16 mouse cellular contexts compared by ENCODE assay signal in genomic region chr1:104817510-104817909, GRCm38 (mm10). TPM values are rescaled to one million over a fixed set of nuclear protein-coding genes. Genes with fewer than 3 reads are reported as not detected.
"Had no signal": no experiment of that assay in that cellular context is flagged by ENCODE, and none has a peak within 500 bp of the region (broad histone marks: within the 10 kb centered on the region; RNA-seq: fewer than 3 reads in every experiment).

No protein-coding gene starts in this region.

- H3K27me3 ChIP-seq: limb, embryonic 15.5 days; liver, embryonic 12.5 days; neural tube, embryonic 15.5 days had no signal

- H3K9me3 ChIP-seq: limb, embryonic 15.5 days; liver, embryonic 12.5 days; midbrain, embryonic 10.5 days; neural tube, embryonic 15.5 days had no signal

- DNase-seq: kidney, postnatal 10 days; kidney, postnatal 4 days; lung, embryonic 14.5 days; lung, postnatal 10 days; lung, postnatal 4 days; midbrain, embryonic 14.5 days; right cerebral cortex, adult 18-20 months; right cerebral cortex, postnatal 25 days; thymus, postnatal 4 days had no signal

- H3K36me3 ChIP-seq: limb, embryonic 15.5 days; liver, embryonic 12.5 days; midbrain, embryonic 10.5 days; neural tube, embryonic 15.5 days had no signal

- ATAC-seq: liver, embryonic 12.5 days had no signal

- H3K27ac ChIP-seq: limb, embryonic 15.5 days; liver, embryonic 12.5 days; midbrain, embryonic 10.5 days; neural tube, embryonic 15.5 days had no signal

- H3K4me1 ChIP-seq: limb, embryonic 15.5 days; liver, embryonic 12.5 days; midbrain, embryonic 10.5 days; neural tube, embryonic 15.5 days had no signal

- H3K9ac ChIP-seq: limb, embryonic 15.5 days; liver, embryonic 12.5 days; lung, embryonic 14.5 days; neural tube, embryonic 15.5 days had no signal

- H3K4me3 ChIP-seq: limb, embryonic 15.5 days; liver, embryonic 12.5 days; midbrain, embryonic 10.5 days; myocyte; neural tube, embryonic 15.5 days had no signal

- H3K4me2 ChIP-seq: limb, embryonic 15.5 days; liver, embryonic 12.5 days; lung, embryonic 14.5 days; neural tube, embryonic 15.5 days had no signal

RNA-seq across cellular contexts. Expression of gene Cdh20, which starts 49.2 kb away (rescaled TPM):
- total RNA-seq: megakaryocyte, adult 5-6 weeks had no signal
- polyA plus RNA-seq: liver, embryonic 12.5 days; liver, embryonic 16.5 days had no signal
